Mouse (Mus musculus) liver, adult 2 months (tissue): ENCODE measurements around the gene Gatb.

ENCODE experiments used
- CTCF ChIP-seq: fragments of 200-500 bp; IDR thresholded peaks from 2 replicates; pipeline ENCODE4 v1.5.1; 2011; ENCODE audit warnings: low read depth, low read length, control low read depth
- POLR2A ChIP-seq: fragments of 200-500 bp; IDR thresholded peaks from 2 replicates; pipeline ENCODE4 v1.6.1; 2011; ENCODE audit warnings: low read length, control low read depth; ENCODE audit not compliant: insufficient read depth; ENCODE audit errors: extremely low read depth

- TF ChIP-seq POLR2A, result no peak
- no peak for TF ChIP-seq CTCF
Measured at GRCm38 (mm10) chr3:85594452-85594851, 20.5 kb downstream of the Gatb start.
